Mouse (Mus musculus) intestine, postnatal 0 days (tissue): Measurements from ENCODE around the gene Zfp867. TPM values are rescaled to one million over a fixed set of nuclear protein-coding genes. Genes with fewer than 3 reads are reported as not detected.

Source experiments
- ATAC-seq: fragments of 200-750 bp; cut with Nextera tagmentation; 2 replicates; pipeline ENCODE4 v1.8.0; 2017; ENCODE audit warnings: mild to moderate bottlenecking, moderate TSS enrichment, moderate library complexity
- H3K27ac ChIP-seq: fragments of 300-500 bp; sonication (generic); 2 replicates; pipeline ENCODE4 v1.5.1; 2014; ENCODE audit warnings: mild to moderate bottlenecking, low read depth, low read length, moderate library complexity
- H3K27me3 ChIP-seq: fragments of 300-500 bp; sonication (generic); replicated peaks from 2 replicates; pipeline ENCODE4 v1.6.1; 2014; ENCODE audit warnings: low read length, mixed read lengths; ENCODE audit not compliant: control insufficient read depth, insufficient read depth
- H3K36me3 ChIP-seq: fragments of 300-500 bp; sonication (generic); 2 replicates; pipeline ENCODE4 v1.6.1; 2014; ENCODE audit warnings: mild to moderate bottlenecking, moderate library complexity; ENCODE audit not compliant: control insufficient read depth, insufficient read depth
- H3K4me1 ChIP-seq: fragments of 300-500 bp; sonication (generic); replicated peaks from 2 replicates; pipeline ENCODE4 v1.6.1; 2014; ENCODE audit warnings: antibody characterized with exemption, low read length, mixed read lengths; ENCODE audit not compliant: control insufficient read depth, insufficient read depth
- H3K4me2 ChIP-seq: fragments of 300-500 bp; sonication (generic); replicated peaks from 2 replicates; pipeline ENCODE4 v1.6.1; 2014; ENCODE audit warnings: low read depth, mild to moderate bottlenecking, moderate library complexity
- H3K4me3 ChIP-seq: fragments of 300-500 bp; sonication (generic); 2 replicates; pipeline ENCODE4 v1.5.1; 2014; ENCODE audit warnings: low read depth, low read length
- H3K9ac ChIP-seq: fragments of 300-500 bp; sonication (generic); 2 replicates; pipeline ENCODE4 v1.6.1; 2014; ENCODE audit warnings: mild to moderate bottlenecking, low read depth, low read length
- H3K9me3 ChIP-seq: fragments of 300-500 bp; sonication (generic); 2 replicates; pipeline ENCODE4 v1.6.1; 2016; ENCODE audit warnings: mixed run types; ENCODE audit not compliant: control insufficient read depth
- CTCF ChIP-seq: sonication (generic); IDR thresholded peaks from 2 replicates; pipeline ENCODE4 v1.5.1; 2016; ENCODE audit warnings: low read depth, mild to moderate bottlenecking, control low read depth, antibody characterized with exemption, moderate library complexity
- WGBS: fragments of 180-500 bp; shearing (Covaris S2); extraction: QIAGEN DNeasy Blood & Tissue Kit; methylation state at CpG from one replicate; pipeline ENCODE4 v1.1.7; 2014; 5-methylcytosine and 5-hydroxymethylcytosine counted together
- polyA plus RNA-seq: library from polyadenylated mRNA; unstranded; fragments of >200 nt; fragmentation: Nextera tagmentation; extraction: Ambion mirVana; gene quantifications from 2 replicates; pipeline ENCODE4 v1.2.1, GENCODE M21; 2015

Gene Zfp867
- 1.8 and 2.1 TPM in 2 replicates for polyA plus RNA-seq

GRCm38 (mm10) chr11:59472326-59472677 lies at the start of gene Zfp867:
Gene Zfp867 (minus strand): TSS chr11:59472474.
- ATAC-seq = peak; percentile 89
- Histone ChIP-seq H3K4me3 (peak within 1 kb of the TSS; percentile 66), H3K9ac (peak within 1 kb of the TSS; percentile 88)

DNA sequence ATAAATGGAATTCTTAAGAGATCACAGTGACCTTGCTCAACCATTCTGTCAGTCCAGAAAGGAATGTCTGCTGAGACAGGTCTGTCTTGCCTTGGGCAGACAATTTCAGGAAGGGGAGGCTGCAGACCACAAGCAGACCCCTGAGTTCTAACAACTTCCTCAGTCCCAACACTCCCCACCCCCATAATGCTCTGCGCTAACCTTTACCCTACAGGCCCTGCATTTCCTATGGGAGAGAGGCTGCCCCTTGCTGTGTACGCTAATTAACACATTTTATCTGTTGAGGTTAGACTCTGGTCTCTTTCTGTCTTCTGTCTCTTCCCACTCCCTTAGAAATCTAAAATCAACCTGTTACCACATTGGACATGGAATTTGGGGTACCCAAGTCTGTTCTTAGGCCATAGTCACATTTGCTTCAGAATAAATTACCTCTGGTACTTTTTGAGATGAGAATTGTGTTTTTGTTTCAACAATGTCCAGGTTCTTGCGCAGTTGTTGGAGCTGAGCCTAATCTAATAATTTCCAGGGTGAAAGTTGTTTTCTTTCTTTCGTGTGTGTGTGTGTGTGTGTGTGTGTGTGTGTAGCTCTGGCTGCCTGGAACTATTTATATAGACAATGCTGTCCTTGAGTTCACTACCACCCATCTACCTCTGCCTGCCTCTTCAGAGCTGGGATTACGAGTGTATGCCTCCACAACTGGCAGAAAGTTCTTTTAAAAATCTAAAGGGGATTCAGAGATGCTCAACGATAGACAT lies 47.6 kb upstream of the Zfp867 start:
- no peak overlapping the region for H3K27ac ChIP-seq
- no peak overlapping the region for H3K4me3 ChIP-seq
- no peak overlapping the region for H3K9ac ChIP-seq
- H3K4me1 ChIP-seq = no peaks in the 10 kb centered on the region
- no peak for ATAC-seq
- no peak overlapping the region for H3K4me2 ChIP-seq
- H3K36me3 ChIP-seq = no peaks in the 10 kb centered on the region
- TF ChIP-seq CTCF = no peak
- no peaks in the 10 kb centered on the region for H3K27me3 ChIP-seq
- WGBS = 60% methylated on average over 6 of the region's 6 CpGs
- H3K9me3 ChIP-seq = no peaks in the 10 kb centered on the region

More at GRCm38 (mm10) chr11:59472326-59472677, at the start of gene Zfp867:
- under 1% methylated on average over 19 of the region's 19 CpGs for WGBS
- no peaks in the 10 kb centered on the region for H3K9me3 ChIP-seq
- no peaks in the 10 kb centered on the region for H3K27me3 ChIP-seq
- H3K4me1 ChIP-seq = no peaks in the 10 kb centered on the region
- no peak for TF ChIP-seq CTCF
- no peaks in the 10 kb centered on the region for H3K36me3 ChIP-seq
- H3K4me2 ChIP-seq = peak within 1 kb of the TSS; percentile 96
- H3K27ac ChIP-seq = peak within 1 kb of the TSS; percentile 43

- no peak overlapping the region for H3K27ac ChIP-seq
- no peak for TF ChIP-seq CTCF
- no peak overlapping the region for H3K9ac ChIP-seq
- H3K9me3 ChIP-seq = no peaks in the 10 kb centered on the region
- H3K4me2 ChIP-seq = no peak overlapping the region
- no peaks in the 10 kb centered on the region for H3K27me3 ChIP-seq
- H3K4me3 ChIP-seq = no peak overlapping the region
- ATAC-seq = no peak
- 45% methylated on average over 10 of the region's 10 CpGs for WGBS
- no peaks in the 10 kb centered on the region for H3K36me3 ChIP-seq
- no peaks in the 10 kb centered on the region for H3K4me1 ChIP-seq
Observed at GRCm38 (mm10) chr11:59518226-59518625, 46.0 kb upstream of the Zfp867 start.

GRCm38 (mm10) chr11:59517441-59517840 lies 45.2 kb upstream of the Zfp867 start:
- Histone ChIP-seq H3K27ac (no peak overlapping the region), H3K27me3 (no peaks in the 10 kb centered on the region), H3K4me3 (no peak overlapping the region), H3K4me1 (no peaks in the 10 kb centered on the region), H3K9ac (no peak overlapping the region), H3K4me2 (no peak overlapping the region), H3K36me3 (no peaks in the 10 kb centered on the region), H3K9me3 (no peaks in the 10 kb centered on the region)
- ATAC-seq = no peak
- WGBS = 97% methylated on average over 1 of the region's 1 CpGs
- no peak for TF ChIP-seq CTCF

DNA sequence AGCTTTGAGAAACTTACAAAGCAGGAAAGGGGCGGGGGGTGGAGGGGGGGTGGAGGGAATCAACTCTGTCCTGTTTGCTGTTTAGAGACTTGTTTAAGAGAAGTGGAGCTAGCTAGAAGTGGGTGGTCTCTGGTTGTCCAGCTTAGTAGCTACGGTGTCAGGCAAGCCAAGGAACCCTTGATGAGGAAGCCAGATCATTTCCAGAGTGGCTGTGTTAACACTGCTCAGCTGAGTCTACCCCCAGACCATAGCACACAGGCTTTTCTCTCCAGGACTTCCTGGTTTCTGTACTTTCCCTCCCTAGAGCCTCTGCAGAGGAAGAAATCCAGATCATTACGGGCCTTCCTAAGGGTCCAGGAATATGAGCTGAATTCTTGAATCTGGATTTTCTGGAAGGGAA lies 42.5 kb upstream of the Zfp867 start:
- Histone ChIP-seq H3K4me2 (no peak overlapping the region), H3K4me3 (no peak overlapping the region), H3K9ac (no peak overlapping the region), H3K27ac (no peak overlapping the region), H3K4me1 (no peaks in the 10 kb centered on the region), H3K27me3 (no peaks in the 10 kb centered on the region), H3K36me3 (no peaks in the 10 kb centered on the region; the same call in 1 of the 2 replicates), H3K9me3 (no peaks in the 10 kb centered on the region)
- WGBS = 45% methylated on average over 3 of the region's 3 CpGs
- ATAC-seq = no peak
- TF ChIP-seq CTCF = no peak

DNA sequence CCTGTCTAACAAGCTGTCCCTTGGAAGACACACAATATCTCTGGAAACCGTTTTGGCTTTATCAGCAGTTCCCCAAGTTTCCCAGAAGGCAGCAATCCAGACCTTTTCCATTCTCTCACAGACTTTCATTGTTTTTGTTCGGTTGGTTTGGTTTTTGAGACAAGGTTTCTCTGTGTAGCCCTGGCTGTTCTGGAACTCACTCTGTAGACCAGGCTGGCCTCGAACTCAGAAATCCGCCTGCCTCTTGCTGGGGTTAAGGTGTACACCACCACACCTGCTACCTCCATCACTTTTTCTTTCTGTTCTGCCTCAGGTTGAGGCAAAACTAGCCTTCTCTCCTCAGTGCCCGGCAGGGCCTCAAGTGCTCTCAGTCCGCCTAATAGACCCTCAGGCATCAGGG lies 42.1 kb upstream of the Zfp867 start:
- ATAC-seq = no peak
- Histone ChIP-seq H3K4me2 (no peak overlapping the region), H3K9me3 (no peaks in the 10 kb centered on the region), H3K36me3 (no peaks in the 10 kb centered on the region; the same call in 1 of the 2 replicates), H3K27ac (no peak overlapping the region), H3K4me3 (no peak overlapping the region), H3K27me3 (no peaks in the 10 kb centered on the region), H3K4me1 (no peaks in the 10 kb centered on the region), H3K9ac (no peak overlapping the region)
- 63% methylated on average over 6 of the region's 6 CpGs for WGBS
- no peak for TF ChIP-seq CTCF
